Mouse (Mus musculus): ENCODE data around the gene Itpr3. TPM values are rescaled to one million over a fixed set of nuclear protein-coding genes. Genes with fewer than 3 reads are reported as not detected.

The Itpr3 gene
- total RNA-seq, 1 experiment, result 44.1 TPM

DNA sequence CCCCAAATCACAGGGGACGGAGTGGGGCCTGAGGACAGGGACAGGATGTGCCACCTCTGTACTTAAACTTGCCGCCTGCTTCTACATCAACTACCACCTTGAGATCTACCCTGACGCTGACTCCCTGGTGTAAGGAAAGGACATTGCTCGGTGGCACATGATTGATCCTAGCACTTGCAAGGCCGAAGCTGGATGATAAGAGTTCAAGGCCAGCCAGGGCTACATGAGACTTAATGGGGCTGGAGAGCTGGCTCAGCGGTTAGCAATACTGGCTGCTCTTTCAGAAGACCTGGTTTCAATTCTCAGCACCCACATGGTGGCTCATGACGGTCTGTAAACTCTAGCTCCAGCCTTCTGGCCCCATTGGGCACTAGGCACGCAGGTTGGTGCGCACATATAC is 35.4 kb upstream of the Itpr3 start:
- H3K27ac ChIP-seq (ENCODE audit: insufficient read depth, low read depth, low read length, poor library complexity, severe bottlenecking), result no peak overlapping the region
- DNase-seq (ENCODE audit: low read depth, low spot score), result no peak

GRCm38 (mm10) chr17:27023342-27023741 is 33.8 kb upstream of the Itpr3 start:
- Histone ChIP-seq H3K9ac (ENCODE audit: insufficient read depth, low read depth, low read length, poor library complexity, severe bottlenecking) (no peak overlapping the region), H3K4me1 (ENCODE audit: control insufficient read depth in 2 of 2, insufficient read depth in 2 of 2, low read length in 2 of 2, poor library complexity in 1 of 2) (peaks cover 3 to 35% of the 10 kb centered on the region in 2 experiments; a peak in 3 of 4 replicates), H3K36me3 (ENCODE audit: control insufficient read depth, insufficient read depth, low read length, poor library complexity, severe bottlenecking) (peaks cover 38% of the 10 kb centered on the region), H3K4me3 (ENCODE audit: insufficient read depth in 1 of 2, low read depth in 1 of 2, low read length in 2 of 2, poor library complexity in 1 of 2, severe bottlenecking in 1 of 2) (no peak overlapping the region), H3K9me3 (ENCODE audit: control insufficient read depth, insufficient read depth, low read depth, low read length) (no peaks in the 10 kb centered on the region), H3K27ac (ENCODE audit: insufficient read depth, low read depth, low read length, poor library complexity, severe bottlenecking) (no peak overlapping the region)
- in situ Hi-C loops (cut with MboI; ENCODE audit: low sequenced_read_pairs in 2 of 2, unreplicated experiment in 2 of 2), result no loop called here
- no peak for TF ChIP-seq ZNF384 (IDR thresholded peaks at IDR 0.05; ENCODE audit: low read depth, low read length)
- no peak for TF ChIP-seq HCFC1 (IDR thresholded peaks at IDR 0.05; ENCODE audit: borderline replicate concordance, insufficient read depth, low read length)
- no peak for TF ChIP-seq ZC3H11A (IDR thresholded peaks at IDR 0.05; ENCODE audit: borderline replicate concordance, low read depth, low read length)
- TF ChIP-seq MAFK (IDR thresholded peaks at IDR 0.05; ENCODE audit: insufficient read depth, low read depth, low read length), result no peak
- no peak for TF ChIP-seq CHD2 (IDR thresholded peaks at IDR 0.05; ENCODE audit: low read depth, low read length)
- DNase-seq (ENCODE audit: low read depth, low spot score), result no peak

More for the DNA sequence above, 35.4 kb upstream of the Itpr3 start:
- peaks cover 1 to 34% of the 10 kb centered on the region in 2 experiments; a peak in 3 of 4 replicates for H3K4me1 ChIP-seq (ENCODE audit: control insufficient read depth in 2 of 2, insufficient read depth in 2 of 2, low read length in 2 of 2, poor library complexity in 1 of 2)
- TF ChIP-seq CHD2 (IDR thresholded peaks at IDR 0.05; ENCODE audit: low read depth, low read length) (no peak), ZC3H11A (IDR thresholded peaks at IDR 0.05; ENCODE audit: borderline replicate concordance, low read depth, low read length) (no peak), ZNF384 (IDR thresholded peaks at IDR 0.05; ENCODE audit: low read depth, low read length) (no peak), HCFC1 (IDR thresholded peaks at IDR 0.05; ENCODE audit: borderline replicate concordance, insufficient read depth, low read length) (no peak), MAFK (IDR thresholded peaks at IDR 0.05; ENCODE audit: insufficient read depth, low read depth, low read length) (no peak)
- in situ Hi-C loops (cut with MboI; ENCODE audit: low sequenced_read_pairs in 2 of 2, unreplicated experiment in 2 of 2), result no loop called here
- H3K4me3 ChIP-seq (ENCODE audit: insufficient read depth in 1 of 2, low read depth in 1 of 2, low read length in 2 of 2, poor library complexity in 1 of 2, severe bottlenecking in 1 of 2), result no peak overlapping the region
- H3K9me3 ChIP-seq (ENCODE audit: control insufficient read depth, insufficient read depth, low read depth, low read length), result no peaks in the 10 kb centered on the region
- peaks cover 38% of the 10 kb centered on the region for H3K36me3 ChIP-seq (ENCODE audit: control insufficient read depth, insufficient read depth, low read length, poor library complexity, severe bottlenecking)
- no peak overlapping the region for H3K9ac ChIP-seq (ENCODE audit: insufficient read depth, low read depth, low read length, poor library complexity, severe bottlenecking)

DNA sequence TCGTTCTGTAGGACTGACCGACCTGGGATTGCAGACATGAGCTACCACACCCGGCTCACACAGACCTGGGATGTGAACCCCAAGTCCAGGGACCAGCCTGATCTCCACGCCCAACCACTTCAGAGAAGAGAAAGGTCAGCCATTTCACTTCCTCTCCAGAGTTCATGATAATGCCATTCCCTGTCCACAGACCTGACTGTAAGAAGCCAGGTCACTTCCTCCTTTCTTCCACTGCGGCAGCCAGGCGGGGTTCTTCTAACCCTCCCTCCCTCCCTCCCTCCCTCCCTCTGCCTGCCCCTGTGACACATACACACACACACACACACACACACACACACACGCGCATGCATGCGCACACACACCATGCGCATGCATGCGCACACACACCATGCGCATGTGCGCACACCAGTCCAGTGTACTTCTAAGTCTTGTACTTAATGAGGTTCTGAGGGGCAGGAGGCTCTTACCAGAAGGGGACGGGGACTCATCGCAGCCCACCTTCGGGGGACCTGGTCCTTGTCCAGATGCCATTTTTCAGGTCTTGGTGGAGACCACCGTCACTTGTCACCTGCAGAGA is 31.7 kb upstream of the Itpr3 start:
- Histone ChIP-seq H3K36me3 (ENCODE audit: control insufficient read depth, insufficient read depth, low read length, poor library complexity, severe bottlenecking) (peaks cover 35% of the 10 kb centered on the region), H3K4me3 (ENCODE audit: insufficient read depth in 1 of 2, low read depth in 1 of 2, low read length in 2 of 2, poor library complexity in 1 of 2, severe bottlenecking in 1 of 2) (no peak overlapping the region), H3K4me1 (ENCODE audit: control insufficient read depth in 2 of 2, insufficient read depth in 2 of 2, low read length in 2 of 2, poor library complexity in 1 of 2) (peaks cover 2 to 32% of the 10 kb centered on the region in 2 experiments; a peak in 2 of 4 replicates), H3K9me3 (ENCODE audit: control insufficient read depth, insufficient read depth, low read depth, low read length) (no peaks in the 10 kb centered on the region), H3K27ac (ENCODE audit: insufficient read depth, low read depth, low read length, poor library complexity, severe bottlenecking) (no peak overlapping the region), H3K9ac (ENCODE audit: insufficient read depth, low read depth, low read length, poor library complexity, severe bottlenecking) (no peak overlapping the region)
- in situ Hi-C loops (cut with MboI; ENCODE audit: low sequenced_read_pairs in 2 of 2, unreplicated experiment in 2 of 2), result no loop called here
- no peak for TF ChIP-seq CHD2 (IDR thresholded peaks at IDR 0.05; ENCODE audit: low read depth, low read length)
- no peak for TF ChIP-seq ZC3H11A (IDR thresholded peaks at IDR 0.05; ENCODE audit: borderline replicate concordance, low read depth, low read length)
- TF ChIP-seq ZNF384 (IDR thresholded peaks at IDR 0.05; ENCODE audit: low read depth, low read length), result no peak
- TF ChIP-seq HCFC1 (IDR thresholded peaks at IDR 0.05; ENCODE audit: borderline replicate concordance, insufficient read depth, low read length), result no peak
- no peak for TF ChIP-seq MAFK (IDR thresholded peaks at IDR 0.05; ENCODE audit: insufficient read depth, low read depth, low read length)
- no peak for DNase-seq (ENCODE audit: low read depth, low spot score)

DNA sequence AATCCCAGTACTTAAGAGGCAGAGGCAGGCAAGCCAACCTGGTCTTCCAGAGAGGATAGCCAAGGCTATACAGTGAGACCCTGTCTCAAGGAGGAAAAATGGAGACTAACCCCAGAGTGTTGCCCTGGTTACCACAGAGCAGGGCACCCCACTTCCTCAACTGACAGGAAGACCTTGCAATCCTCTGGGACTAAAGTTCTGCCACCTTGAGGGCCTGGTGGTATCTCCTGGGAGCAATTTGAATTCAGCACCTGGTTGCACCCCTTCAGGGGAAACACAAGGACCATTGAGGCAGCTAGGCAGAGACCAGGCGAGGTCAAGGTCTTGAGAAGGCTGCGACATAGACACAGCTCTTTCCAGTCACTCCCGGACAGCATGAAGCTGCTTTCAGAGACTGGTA is 31.2 kb upstream of the Itpr3 start:
- TF ChIP-seq ZNF384 (IDR thresholded peaks at IDR 0.05; ENCODE audit: low read depth, low read length), result no peak
- no peak for TF ChIP-seq ZC3H11A (IDR thresholded peaks at IDR 0.05; ENCODE audit: borderline replicate concordance, low read depth, low read length)
- no peak for TF ChIP-seq MAFK (IDR thresholded peaks at IDR 0.05; ENCODE audit: insufficient read depth, low read depth, low read length)
- no peak for TF ChIP-seq HCFC1 (IDR thresholded peaks at IDR 0.05; ENCODE audit: borderline replicate concordance, insufficient read depth, low read length)
- no peak for TF ChIP-seq CHD2 (IDR thresholded peaks at IDR 0.05; ENCODE audit: low read depth, low read length)
- Histone ChIP-seq H3K4me1 (ENCODE audit: control insufficient read depth in 2 of 2, insufficient read depth in 2 of 2, low read length in 2 of 2, poor library complexity in 1 of 2) (peaks cover 2 to 32% of the 10 kb centered on the region in 2 experiments; a peak in 2 of 4 replicates), H3K36me3 (ENCODE audit: control insufficient read depth, insufficient read depth, low read length, poor library complexity, severe bottlenecking) (peaks cover 30% of the 10 kb centered on the region)

More for the DNA sequence above, 31.2 kb upstream of the Itpr3 start:
- no peak for DNase-seq (ENCODE audit: low read depth, low spot score)
- in situ Hi-C loops (cut with MboI; ENCODE audit: low sequenced_read_pairs in 2 of 2, unreplicated experiment in 2 of 2), result no loop called here
- no peak overlapping the region for H3K9ac ChIP-seq (ENCODE audit: insufficient read depth, low read depth, low read length, poor library complexity, severe bottlenecking)
- H3K4me3 ChIP-seq (ENCODE audit: insufficient read depth in 1 of 2, low read depth in 1 of 2, low read length in 2 of 2, poor library complexity in 1 of 2, severe bottlenecking in 1 of 2), result no peak overlapping the region
- no peak overlapping the region for H3K27ac ChIP-seq (ENCODE audit: insufficient read depth, low read depth, low read length, poor library complexity, severe bottlenecking)
- no peaks in the 10 kb centered on the region for H3K9me3 ChIP-seq (ENCODE audit: control insufficient read depth, insufficient read depth, low read depth, low read length)

Data from ES-E14 (cell line).